Mouse (Mus musculus): Measurements from ENCODE around the gene Arxes2. TPM values are rescaled to one million over a fixed set of nuclear protein-coding genes. Genes with fewer than 3 reads are reported as not detected.
"Not testable (repeated sequence)": the region's sequence is repeated elsewhere in the genome, so short reads cannot be mapped to it uniquely, and the experiment has no call there.

Gene Arxes2
- total RNA-seq, 2 experiments from 2014 or later = 66.2 to 75.0 TPM

- intact Hi-C loops (cut with DNase I) = no loop called here
Observed at GRCm38 (mm10) chrX:136030331-136030730, 36.7 kb downstream of the Arxes2 start.

GRCm38 (mm10) chrX:136032799-136033763 lies 39.5 kb downstream of the Arxes2 start, which contains the start of gene Arxes1:
Gene Arxes1, plus strand, starts transcription at chrX:136033367.
- peak; percentile 16 to 30 for DNase-seq (ENCODE audit: low spot score in 2 of 2)
- intact Hi-C loops (cut with DNase I) = not testable (repeated sequence)

More at GRCm38 (mm10) chrX:136030331-136030730, 36.7 kb downstream of the Arxes2 start:
- no peak for DNase-seq (ENCODE audit: low spot score in 2 of 2)

GRCm38 (mm10) chrX:136043726-136044125 lies 50.1 kb downstream of the Arxes2 start:
- intact Hi-C loops (cut with DNase I) = no loop called here
- DNase-seq (ENCODE audit: low spot score in 2 of 2) = no peak

Other genes with a start within 250 kb of the Arxes2 start
- gene Bhlhb9, start 196.2 kb upstream of the Arxes2 start, total RNA-seq (2021) = 10 to 100 TPM; 66.6 to 71.0 TPM
- gene Gprasp2, start 154.8 kb upstream of the Arxes2 start, total RNA-seq (2021) = 100 to 1,000 TPM; 161 to 192 TPM
- 10 to 100 TPM; 40.7 to 41.9 TPM for gene Arxes1, start 39.5 kb downstream of the Arxes2 start, total RNA-seq (2021)
- 100 to 1,000 TPM; 384 to 394 TPM for gene Bex2, start 74.4 kb downstream of the Arxes2 start, total RNA-seq (2021)
- gene Nxf3, start 91.4 kb downstream of the Arxes2 start, total RNA-seq (2021) = not detected
- gene Bex4, start 145.2 kb downstream of the Arxes2 start, total RNA-seq (2021) = 10 to 100 TPM; 19.8 to 22.3 TPM
- 10 to 100 TPM; 32.8 to 45.5 TPM for gene Tceal8, start 178.5 kb downstream of the Arxes2 start, total RNA-seq (2021)
- gene Tceal5, start 210.1 kb downstream of the Arxes2 start, total RNA-seq (2021) = 100 to 1,000 TPM; 125 to 156 TPM
- 1 to 10 TPM; 1.9 to 2.2 TPM for gene Tceal7, start 221.0 kb downstream of the Arxes2 start, total RNA-seq (2021)
- 10 to 100 TPM; 87.8 to 89.8 TPM for gene Bex1, start 221.7 kb downstream of the Arxes2 start, total RNA-seq (2021)

All from left cerebral cortex, postnatal 25 days (tissue).